Mouse (Mus musculus): ENCODE data around the gene Mgst3.

GRCm38 (mm10) chr1:167340910-167341528 lies 52.6 kb downstream of the Mgst3 start:
- TF ChIP-seq CTCF (IDR thresholded peaks at IDR 0.05; ENCODE audit: low read depth) (no peak), EP300 (IDR thresholded peaks at IDR 0.05; ENCODE audit: low read depth) (no peak)

All from heart, postnatal 0 days (tissue).